Mouse (Mus musculus): Measurements from ENCODE around the gene Creg2.

GRCm38 (mm10) chr1:39641667-39642066 lies 9.6 kb downstream of the Creg2 start:
- TF ChIP-seq USF1 (IDR thresholded peaks at IDR 0.05; ENCODE audit: low read depth): no peak
- TF ChIP-seq POLR2AphosphoS2 (IDR thresholded peaks at IDR 0.05; ENCODE audit: insufficient read length, low read depth): no peak
- TF ChIP-seq MYOD1 (IDR thresholded peaks at IDR 0.05; ENCODE audit: control insufficient read depth in 1 of 3, insufficient read length in 2 of 3, low read depth in 2 of 3): no peak
- no peak for TF ChIP-seq POLR2A (IDR thresholded peaks at IDR 0.05; ENCODE audit: insufficient read length, low read depth)
- no peak for TF ChIP-seq MAX (IDR thresholded peaks at IDR 0.05; ENCODE audit: low read depth)
- TF ChIP-seq CEBPB (IDR thresholded peaks at IDR 0.05; ENCODE audit: insufficient read depth, poor library complexity, severe bottlenecking): no peak
- no peak for TF ChIP-seq TCF3 (IDR thresholded peaks at IDR 0.05; ENCODE audit: insufficient read length, low read depth)
- TF ChIP-seq MYOG (IDR thresholded peaks at IDR 0.05; ENCODE audit: control insufficient read depth in 1 of 3, insufficient read depth in 1 of 3, insufficient read length in 2 of 3, low read depth in 2 of 3): no peak
- TF ChIP-seq E2F4 (IDR thresholded peaks at IDR 0.05; ENCODE audit: insufficient read depth): no peak
- no peak for TF ChIP-seq TCF12 (IDR thresholded peaks at IDR 0.05; ENCODE audit: insufficient read depth, poor library complexity, severe bottlenecking)
- TF ChIP-seq SRF (IDR thresholded peaks at IDR 0.05; ENCODE audit: control insufficient read depth, insufficient read length, low read depth): no peak
